Mouse (Mus musculus): ENCODE measurements around the gene Prpsap1. TPM values are rescaled to one million over a fixed set of nuclear protein-coding genes. Genes with fewer than 3 reads are reported as not detected.
"Not testable (repeated sequence)": the region's sequence is repeated elsewhere in the genome, so short reads cannot be mapped to it uniquely, and the experiment has no call there.

Prpsap1 gene
- polyA plus RNA-seq, 1 experiment from 2014 or later = 59.3 TPM

GRCm38 (mm10) chr11:116497313-116497712 is 3.3 kb upstream of the Prpsap1 start:
- Histone ChIP-seq H3K9ac (no peak overlapping the region), H3K27me3 (no peaks in the 10 kb centered on the region), H3K9me3 (replicated peaks) (no peaks in the 10 kb centered on the region), H3K27ac (no peak overlapping the region), H3K4me2 (no peak overlapping the region), H3K4me3 (replicated peaks) (no peak overlapping the region), H3K4me1 (replicated peaks) (peaks cover 33% of the 10 kb centered on the region), H3K36me3 (no peaks in the 10 kb centered on the region)
- 22% methylated on average over 4 of the region's 4 CpGs for WGBS (ENCODE audit: insufficient replicate concordance)
- ATAC-seq (ENCODE audit: low read depth) = no peak
- DNase-seq = no peak

- Histone ChIP-seq H3K4me1 (replicated peaks) (peaks cover 33% of the 10 kb centered on the region), H3K4me3 (replicated peaks) (no peak overlapping the region), H3K9ac (no peak overlapping the region), H3K27ac (no peak overlapping the region), H3K9me3 (replicated peaks) (no peaks in the 10 kb centered on the region), H3K4me2 (no peak overlapping the region), H3K36me3 (no peaks in the 10 kb centered on the region), H3K27me3 (no peaks in the 10 kb centered on the region)
- 61% methylated on average over 13 of the region's 13 CpGs for WGBS (ENCODE audit: insufficient replicate concordance)
- no peak for DNase-seq
- no peak for ATAC-seq (ENCODE audit: low read depth)
These were observed 622 bp upstream of the Prpsap1 start for GRCm38 (mm10) chr11:116494474-116495174.

DNA sequence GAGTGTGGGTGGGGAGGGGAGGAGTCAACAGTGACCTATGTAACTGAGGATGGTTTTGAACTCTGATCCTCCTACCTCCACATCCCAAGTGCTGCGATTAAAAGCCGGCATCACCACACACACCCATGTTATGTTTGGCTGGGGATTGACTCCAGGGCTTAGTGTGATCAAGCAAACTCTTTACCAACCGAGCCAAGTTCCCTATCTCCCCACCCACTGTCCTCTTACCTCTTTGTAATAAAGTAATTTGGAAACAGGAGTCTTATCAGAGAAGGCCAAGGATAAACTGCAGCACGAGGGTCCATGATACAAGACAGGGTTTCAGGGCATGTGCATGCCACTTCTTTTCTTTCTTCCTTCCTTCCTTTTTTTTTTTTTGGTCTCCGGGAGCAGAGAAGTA is 811 bp downstream of the Prpsap1 start:
- Histone ChIP-seq H3K9me3 (replicated peaks) (no peaks in the 10 kb centered on the region), H3K4me2 (no peak overlapping the region), H3K4me1 (replicated peaks) (peaks cover 40% of the 10 kb centered on the region), H3K27me3 (no peaks in the 10 kb centered on the region), H3K36me3 (no peaks in the 10 kb centered on the region), H3K4me3 (replicated peaks) (no peak overlapping the region), H3K27ac (no peak overlapping the region), H3K9ac (no peak overlapping the region)
- ATAC-seq (ENCODE audit: low read depth) (no peak), DNase-seq (no peak)
- WGBS (ENCODE audit: insufficient replicate concordance) = 60% methylated on average over 5 of the region's 5 CpGs

DNA sequence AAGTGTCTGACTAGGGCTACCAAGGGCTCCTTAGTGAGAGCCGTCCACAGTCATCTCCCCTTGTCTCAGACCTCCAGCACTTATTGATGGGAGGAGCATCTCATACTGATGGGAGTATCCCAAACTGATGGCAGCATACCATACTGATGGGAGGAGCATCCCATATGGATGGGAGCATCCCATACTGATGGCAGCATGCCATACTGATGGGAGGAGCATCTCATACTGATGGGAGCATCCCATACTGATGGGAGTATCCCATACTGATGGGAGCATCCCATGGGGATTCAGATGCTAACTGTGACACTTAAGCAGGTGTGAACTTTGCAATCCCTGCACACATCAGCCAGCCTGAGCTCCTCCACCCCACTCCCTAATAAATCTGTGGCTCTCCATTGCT is 1.5 kb downstream of the Prpsap1 start:
- not testable (repeated sequence) for H3K36me3 ChIP-seq; H3K9me3 ChIP-seq (replicated peaks); ATAC-seq (ENCODE audit: low read depth); DNase-seq; H3K27me3 ChIP-seq; H3K27ac ChIP-seq; H3K9ac ChIP-seq; H3K4me2 ChIP-seq; H3K4me3 ChIP-seq (replicated peaks)
- peaks cover 39% of the 10 kb centered on the region for H3K4me1 ChIP-seq (replicated peaks)
- 58% methylated on average over 1 of the region's 1 CpGs for WGBS (ENCODE audit: insufficient replicate concordance)

DNA sequence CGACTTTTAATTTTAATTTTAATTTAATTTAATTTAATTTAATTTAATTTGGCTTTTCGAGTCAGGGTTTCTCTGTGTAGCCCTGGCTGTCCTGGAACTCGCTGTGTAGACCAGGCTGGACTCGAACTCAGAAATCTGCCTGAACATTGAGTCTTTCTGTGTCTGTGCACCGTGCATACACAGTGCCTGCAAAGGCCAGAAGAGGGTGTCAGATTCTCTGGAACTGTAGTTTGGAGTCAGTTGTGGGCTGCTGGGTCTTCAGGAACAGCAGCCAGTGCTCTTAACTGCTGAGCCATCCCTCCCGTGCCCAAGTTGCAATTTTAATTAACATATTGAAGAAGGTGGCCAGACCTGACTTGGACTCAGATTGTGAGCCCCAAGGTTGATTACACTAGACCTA is 2.7 kb downstream of the Prpsap1 start:
- Histone ChIP-seq H3K4me1 (replicated peaks) (peaks cover 35% of the 10 kb centered on the region), H3K27ac (no peak overlapping the region), H3K4me3 (replicated peaks) (no peak overlapping the region; the same call in 1 of the 2 replicates), H3K36me3 (peaks cover 18% of the 10 kb centered on the region), H3K9ac (no peak overlapping the region), H3K9me3 (replicated peaks) (no peaks in the 10 kb centered on the region), H3K4me2 (peak overlapping the region; percentile 97), H3K27me3 (no peaks in the 10 kb centered on the region)
- DNase-seq (no peak), ATAC-seq (ENCODE audit: low read depth) (no peak)
- WGBS (ENCODE audit: insufficient replicate concordance) = 57% methylated on average over 6 of the region's 6 CpGs

GRCm38 (mm10) chr11:116490232-116491107 is 3.5 kb downstream of the Prpsap1 start:
- H3K9ac ChIP-seq = peak overlapping the region; percentile 93
- WGBS (ENCODE audit: insufficient replicate concordance) = under 1% methylated on average over 62 of the region's 62 CpGs
- H3K4me2 ChIP-seq = peak overlapping the region; percentile 97
- DNase-seq (peak; percentile 87), ATAC-seq (ENCODE audit: low read depth) (peak; percentile 91)
- H3K4me3 ChIP-seq (replicated peaks) = peak overlapping the region; percentile 95
- no peaks in the 10 kb centered on the region for H3K27me3 ChIP-seq
- peaks cover 35% of the 10 kb centered on the region for H3K4me1 ChIP-seq (replicated peaks)
- no peaks in the 10 kb centered on the region for H3K9me3 ChIP-seq (replicated peaks)
- peak overlapping the region; percentile 78 for H3K27ac ChIP-seq
- peaks cover 27% of the 10 kb centered on the region for H3K36me3 ChIP-seq

DNA sequence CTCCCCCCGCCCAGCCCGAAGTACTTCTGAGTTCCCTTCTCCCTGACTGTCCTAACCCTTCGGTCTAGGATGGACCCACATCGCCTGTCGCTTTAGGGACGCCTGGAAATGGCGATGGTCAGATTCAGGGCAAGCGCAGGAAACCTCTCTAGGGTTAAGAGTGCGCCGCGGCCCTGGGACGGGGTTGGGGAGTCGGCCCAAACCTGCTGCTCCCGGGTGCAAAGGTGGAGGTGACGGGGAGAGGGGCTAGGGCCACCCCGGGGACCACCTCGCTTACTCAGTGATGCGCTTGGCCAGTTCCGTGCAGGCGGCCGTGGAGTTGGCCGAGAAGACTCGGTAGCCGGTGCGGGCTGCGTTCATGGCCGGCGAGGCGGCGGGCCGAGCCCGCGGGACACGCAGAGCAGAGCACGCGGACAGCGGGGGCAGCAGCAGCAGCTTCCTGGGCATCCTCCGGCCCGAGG is 4.2 kb downstream of the Prpsap1 start:
- ATAC-seq (ENCODE audit: low read depth) (peak; percentile 35), DNase-seq (peak; percentile 26)
- Histone ChIP-seq H3K9me3 (replicated peaks) (no peaks in the 10 kb centered on the region), H3K36me3 (peaks cover 34% of the 10 kb centered on the region), H3K4me3 (replicated peaks) (peak overlapping the region; percentile 95), H3K9ac (peak overlapping the region; percentile 93), H3K4me1 (replicated peaks) (peaks cover 35% of the 10 kb centered on the region), H3K27me3 (no peaks in the 10 kb centered on the region), H3K27ac (peak overlapping the region; percentile 78), H3K4me2 (peak overlapping the region; percentile 97)
- under 1% methylated on average over 39 of the region's 39 CpGs for WGBS (ENCODE audit: insufficient replicate concordance)

DNA sequence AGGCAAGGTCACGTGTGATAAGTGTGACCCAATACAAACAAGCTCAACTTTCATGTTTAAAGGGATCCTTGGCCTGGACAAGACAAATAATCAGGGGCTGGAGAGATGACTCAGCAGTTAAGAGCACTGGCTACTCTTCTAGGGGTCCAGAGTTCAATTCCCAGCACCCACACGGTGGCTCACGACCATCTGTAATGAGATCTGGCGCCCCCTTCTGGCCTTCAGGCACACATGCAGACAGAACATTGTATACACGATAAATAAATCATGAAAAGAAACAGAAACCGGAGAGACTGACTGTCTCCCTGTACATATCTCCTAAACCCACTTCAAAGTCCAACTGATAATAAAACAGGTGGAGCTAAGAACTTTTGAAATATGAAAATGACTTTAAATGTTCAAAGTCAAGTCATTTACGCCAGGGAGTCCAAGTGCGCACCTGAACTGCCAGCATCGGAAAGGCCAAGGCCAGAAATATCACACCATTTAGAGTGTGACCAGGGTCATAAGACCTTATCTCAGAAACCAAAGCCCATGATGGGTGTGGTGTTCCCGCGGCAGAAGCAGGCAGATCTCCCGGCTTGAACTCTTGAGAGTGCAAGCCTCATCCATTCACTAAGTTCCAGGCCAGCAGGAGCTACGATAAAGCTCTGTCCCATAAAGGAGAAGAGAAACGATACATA is 5.2 kb downstream of the Prpsap1 start:
- H3K27me3 ChIP-seq = no peaks in the 10 kb centered on the region
- no peaks in the 10 kb centered on the region for H3K9me3 ChIP-seq (replicated peaks)
- H3K4me2 ChIP-seq = peak overlapping the region; percentile 97
- DNase-seq (no peak), ATAC-seq (ENCODE audit: low read depth) (no peak)
- H3K27ac ChIP-seq = no peak overlapping the region; the same call in 1 of the 2 replicates
- H3K4me1 ChIP-seq (replicated peaks) = peaks cover 31% of the 10 kb centered on the region
- peak overlapping the region; percentile 95 for H3K4me3 ChIP-seq (replicated peaks)
- peak overlapping the region; percentile 93 for H3K9ac ChIP-seq
- H3K36me3 ChIP-seq = peaks cover 42% of the 10 kb centered on the region
- 62% methylated on average over 14 of the region's 14 CpGs for WGBS (ENCODE audit: insufficient replicate concordance)

- Histone ChIP-seq H3K9ac (no peak overlapping the region), H3K36me3 (peaks cover 48% of the 10 kb centered on the region), H3K4me2 (no peak overlapping the region), H3K4me1 (replicated peaks) (peaks cover 28% of the 10 kb centered on the region), H3K27ac (no peak overlapping the region), H3K27me3 (no peaks in the 10 kb centered on the region), H3K4me3 (replicated peaks) (no peak overlapping the region), H3K9me3 (replicated peaks) (no peaks in the 10 kb centered on the region)
- ATAC-seq (ENCODE audit: low read depth) (no peak), DNase-seq (no peak)
These were observed 5.8 kb downstream of the Prpsap1 start for GRCm38 (mm10) chr11:116488207-116488606.

GRCm38 (mm10) chr11:116484261-116484660 is 9.7 kb downstream of the Prpsap1 start:
- no peaks in the 10 kb centered on the region for H3K27me3 ChIP-seq
- peak overlapping the region; percentile 19 for H3K27ac ChIP-seq
- H3K36me3 ChIP-seq = peaks cover 84% of the 10 kb centered on the region
- no peaks in the 10 kb centered on the region for H3K9me3 ChIP-seq (replicated peaks)
- ATAC-seq (ENCODE audit: low read depth) (no peak), DNase-seq (no peak)
- no peak overlapping the region for H3K4me3 ChIP-seq (replicated peaks)
- no peak overlapping the region for H3K9ac ChIP-seq
- 71% methylated on average over 8 of the region's 8 CpGs for WGBS (ENCODE audit: insufficient replicate concordance)
- H3K4me2 ChIP-seq = no peak overlapping the region
- peaks cover 21% of the 10 kb centered on the region for H3K4me1 ChIP-seq (replicated peaks)

DNA sequence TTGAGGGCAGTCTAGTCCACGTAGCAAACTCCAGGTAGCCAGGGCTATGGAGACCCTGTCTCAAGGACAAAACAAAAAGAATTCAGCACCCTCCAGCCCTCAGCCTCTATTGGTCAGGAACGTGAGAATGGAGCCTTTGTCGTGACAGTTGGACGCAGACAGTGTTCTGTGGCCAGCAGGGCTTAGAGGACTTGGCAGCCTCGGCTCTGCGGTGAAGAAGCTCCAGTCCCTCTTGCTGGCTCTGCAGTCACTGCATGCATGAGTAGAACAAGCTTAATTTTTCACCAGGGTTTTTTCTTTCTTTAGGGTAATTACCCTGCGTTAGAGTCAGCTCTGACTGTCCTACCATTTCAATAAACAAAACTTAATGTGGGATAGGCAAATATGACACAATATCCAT is 12.2 kb downstream of the Prpsap1 start:
- no peaks in the 10 kb centered on the region for H3K27me3 ChIP-seq
- no peak for ATAC-seq (ENCODE audit: low read depth)
- peaks cover 17% of the 10 kb centered on the region; the same call in 1 of the 2 replicates for H3K4me1 ChIP-seq (replicated peaks)
- H3K4me2 ChIP-seq = no peak overlapping the region
- H3K9me3 ChIP-seq (replicated peaks) = no peaks in the 10 kb centered on the region
- H3K27ac ChIP-seq = no peak overlapping the region
- no peak for DNase-seq
- H3K9ac ChIP-seq = no peak overlapping the region
- WGBS (ENCODE audit: insufficient replicate concordance) = 82% methylated on average over 7 of the region's 7 CpGs
- no peak overlapping the region for H3K4me3 ChIP-seq (replicated peaks)
- H3K36me3 ChIP-seq = peaks cover 95% of the 10 kb centered on the region
